ENCODE assay signal across 34 mouse cellular contexts in genomic region chr1:30945136-30945535, GRCm38 (mm10). TPM values are rescaled to one million over a fixed set of nuclear protein-coding genes. Genes with fewer than 3 reads are reported as not detected.
A peak's percentile ranks its signal among the peaks of the same experiment; 100 is the strongest.
DNase-seq lines count a peak whose midpoint lies in the region; ATAC-seq and TF ChIP-seq lines count a peak whose summit lies in the region.
"Had no signal": no experiment of that assay in that cellular context is flagged by ENCODE, and none has a peak within 500 bp of the region (broad histone marks: within the 10 kb centered on the region; RNA-seq: fewer than 3 reads in every experiment).

No protein-coding gene starts in this region.

- no peak for TF ChIP-seq CTCF in stomach, postnatal 0 days (IDR thresholded peaks at IDR 0.05; ENCODE audit: low read depth)

- ATAC-seq in cerebellum, adult (ENCODE audit: insufficient number of reproducible peaks, low FRiP score, low TSS enrichment) = no peak
- ATAC-seq in midbrain, embryonic 11.5 days (ENCODE audit: low FRiP score) = no peak
- no peak for ATAC-seq in midbrain, embryonic 15.5 days (replicated peaks)
- no peak for ATAC-seq in stomach, postnatal 0 days (ENCODE audit: low FRiP score, low TSS enrichment)
- ATAC-seq: forebrain, embryonic 15.5 days; midbrain, embryonic 13.5 days had no signal

- peaks cover 15% of the 10 kb centered on the region for H3K36me3 ChIP-seq in midbrain, embryonic 11.5 days (ENCODE audit: control insufficient read depth, insufficient read depth, low read length)
- peaks cover 27% of the 10 kb centered on the region for H3K36me3 ChIP-seq in midbrain, embryonic 15.5 days (replicated peaks)
- H3K36me3 ChIP-seq in stomach, postnatal 0 days (ENCODE audit: control insufficient read depth, insufficient read depth, low read length) = peaks cover 12% of the 10 kb centered on the region

- H3K9ac ChIP-seq in midbrain, embryonic 11.5 days (ENCODE audit: low read length) = no peak overlapping the region
- H3K9ac ChIP-seq in midbrain, embryonic 15.5 days = no peak overlapping the region
- H3K9ac ChIP-seq in stomach, postnatal 0 days (ENCODE audit: low read length) = no peak overlapping the region
- H3K9ac ChIP-seq: embryonic facial prominence, embryonic 12.5 days; forebrain, embryonic 15.5 days; hindbrain, embryonic 13.5 days; limb, embryonic 12.5 days; liver, embryonic 15.5 days; midbrain, embryonic 13.5 days; neural tube, embryonic 15.5 days; stomach, embryonic 15.5 days had no signal

- peaks cover 3% of the 10 kb centered on the region; the same call in 1 of the 2 replicates for H3K4me1 ChIP-seq in midbrain, embryonic 11.5 days (ENCODE audit: control insufficient read depth, insufficient read depth, low read length)
- peaks cover 19% of the 10 kb centered on the region for H3K4me1 ChIP-seq in midbrain, embryonic 15.5 days
- no peaks in the 10 kb centered on the region for H3K4me1 ChIP-seq in stomach, postnatal 0 days (replicated peaks; ENCODE audit: control insufficient read depth, insufficient read depth)
- H3K4me1 ChIP-seq: stomach, embryonic 15.5 days had no signal

- no peak overlapping the region for H3K4me3 ChIP-seq in midbrain, embryonic 11.5 days (ENCODE audit: low read depth, low read length)
- no peak overlapping the region for H3K4me3 ChIP-seq in midbrain, embryonic 15.5 days
- H3K4me3 ChIP-seq in stomach, postnatal 0 days (ENCODE audit: low read depth, low read length) = no peak overlapping the region
- H3K4me3 ChIP-seq: embryonic facial prominence, embryonic 12.5 days; forebrain, embryonic 15.5 days; gastrocnemius, adult 2 months; hindbrain, embryonic 13.5 days; limb, embryonic 12.5 days; liver, embryonic 15.5 days; megakaryocyte, embryonic 14.5 days; midbrain, embryonic 13.5 days; neural tube, embryonic 15.5 days; stomach, embryonic 15.5 days had no signal

- no peak overlapping the region for H3K4me2 ChIP-seq in midbrain, embryonic 11.5 days
- no peak overlapping the region for H3K4me2 ChIP-seq in midbrain, embryonic 15.5 days
- H3K4me2 ChIP-seq in stomach, postnatal 0 days (replicated peaks; ENCODE audit: low read depth) = no peak overlapping the region
- H3K4me2 ChIP-seq: embryonic facial prominence, embryonic 12.5 days; forebrain, embryonic 15.5 days; heart, embryonic 11.5 days; hindbrain, embryonic 13.5 days; limb, embryonic 12.5 days; liver, embryonic 15.5 days; midbrain, embryonic 13.5 days; neural tube, embryonic 15.5 days; stomach, embryonic 15.5 days had no signal

- peak; percentile 16 to 17 for DNase-seq in cerebellum, adult 18-20 months
- no peak for DNase-seq in cerebellum, adult 11-12 months
- peak; percentile 14 to 31 for DNase-seq in cerebellum, postnatal 25 days
- DNase-seq in midbrain, embryonic 11.5 days (ENCODE audit: low spot score, missing footprints) = peak; percentile 77
- peak; percentile 33 for DNase-seq in stomach, postnatal 0 days (ENCODE audit: low spot score)
- DNase-seq in embryo, embryonic 9.5 days (ENCODE audit: extremely low spot score) = no peak
- DNase-seq: adrenal gland, postnatal 14 days; gastrocnemius, adult 2 months; gastrocnemius, postnatal 36 days; heart, adult 18-20 months; heart, postnatal 4 days; kidney, adult 11 months; kidney, postnatal 14 days; layer of hippocampus, adult 9-11 months; right cerebral cortex, postnatal 25 days; thymus, postnatal 14 days had no signal

- 98% methylated on average over 6 of the region's 6 CpGs for WGBS in midbrain, embryonic 11.5 days
- 96% methylated on average over 6 of the region's 6 CpGs for WGBS in midbrain, embryonic 15.5 days
- 78% methylated on average over 6 of the region's 6 CpGs for WGBS in stomach, postnatal 0 days

- no peaks in the 10 kb centered on the region for H3K27me3 ChIP-seq in midbrain, embryonic 11.5 days (ENCODE audit: control insufficient read depth, insufficient read depth, low read length)
- H3K27me3 ChIP-seq in midbrain, embryonic 15.5 days (replicated peaks) = no peaks in the 10 kb centered on the region
- no peaks in the 10 kb centered on the region for H3K27me3 ChIP-seq in stomach, postnatal 0 days (ENCODE audit: control insufficient read depth, insufficient read depth, low read length)
- H3K27me3 ChIP-seq: embryonic facial prominence, embryonic 12.5 days; forebrain, embryonic 15.5 days; hindbrain, embryonic 13.5 days; limb, embryonic 12.5 days; liver, embryonic 15.5 days; megakaryocyte, embryonic 14.5 days; midbrain, embryonic 13.5 days; neural tube, embryonic 15.5 days; stomach, embryonic 15.5 days had no signal

- no peak overlapping the region for H3K27ac ChIP-seq in midbrain, embryonic 11.5 days (ENCODE audit: low read depth, low read length)
- no peak overlapping the region for H3K27ac ChIP-seq in midbrain, embryonic 15.5 days
- H3K27ac ChIP-seq in stomach, postnatal 0 days (replicated peaks) = no peak overlapping the region
- H3K27ac ChIP-seq: embryonic facial prominence, embryonic 12.5 days; forebrain, embryonic 15.5 days; gastrocnemius, adult 2 months; hindbrain, embryonic 13.5 days; limb, embryonic 12.5 days; liver, embryonic 15.5 days; midbrain, embryonic 13.5 days; neural tube, embryonic 15.5 days; stomach, embryonic 15.5 days had no signal

- no peak for TF ChIP-seq EP300 in stomach, postnatal 0 days (optimal IDR thresholded peaks at IDR 0.05)

- H3K9me3 ChIP-seq in midbrain, embryonic 11.5 days (ENCODE audit: control insufficient read depth, low read length) = no peaks in the 10 kb centered on the region
- no peaks in the 10 kb centered on the region for H3K9me3 ChIP-seq in midbrain, embryonic 15.5 days
- no peaks in the 10 kb centered on the region for H3K9me3 ChIP-seq in stomach, postnatal 0 days (ENCODE audit: control insufficient read depth, low read length)
- H3K9me3 ChIP-seq: embryonic facial prominence, embryonic 12.5 days; forebrain, embryonic 15.5 days; G1E; hindbrain, embryonic 13.5 days; limb, embryonic 12.5 days; liver, embryonic 15.5 days; megakaryocyte, embryonic 14.5 days; midbrain, embryonic 13.5 days; neural tube, embryonic 15.5 days; stomach, embryonic 15.5 days had no signal

RNA-seq across cellular contexts. Expression of gene AC153137.1, which starts 32.6 kb away (rescaled TPM):
- not detected in 2 replicates for polyA plus RNA-seq in midbrain, embryonic 11.5 days (2014; fragmentation: Nextera tagmentation; extraction: Ambion mirVana)
- polyA plus RNA-seq in midbrain, embryonic 15.5 days (2015; fragmentation: Nextera tagmentation; extraction: Ambion mirVana) = not detected in 2 replicates
- not detected in 2 replicates for polyA plus RNA-seq in stomach, postnatal 0 days (2015; fragmentation: Nextera tagmentation; extraction: Ambion mirVana)
- polyA plus RNA-seq: embryonic facial prominence, embryonic 12.5 days; forebrain, embryonic 15.5 days; G1E; heart, embryonic 11.5 days; heart, postnatal 0 days; hindbrain, embryonic 13.5 days; kidney, embryonic 14.5 days; limb, embryonic 12.5 days; liver, adult 2 months; liver, embryonic 15.5 days; lung, embryonic 16.5 days; midbrain, embryonic 13.5 days; neural tube, embryonic 15.5 days; stomach, embryonic 15.5 days; urinary bladder, adult 2 months had no signal

Comparison
In these comparisons a context has a peak if more than half of its experiments do, and no peak if none do; other contexts are left out.
1. DNase-seq: peak in cerebellum, adult 18-20 months (2 of 2), cerebellum, postnatal 25 days (2 of 2), midbrain, embryonic 11.5 days (single experiment) and stomach, postnatal 0 days (single experiment); none in cerebellum, adult 11-12 months (single experiment) and embryo, embryonic 9.5 days (single experiment).